Mouse (Mus musculus): ENCODE measurements around the gene Rrnad1. TPM values are rescaled to one million over a fixed set of nuclear protein-coding genes. Genes with fewer than 3 reads are reported as not detected.

The Rrnad1 gene
- polyA plus RNA-seq, 1 experiment from 2014 or later, result 14.4 TPM

DNA sequence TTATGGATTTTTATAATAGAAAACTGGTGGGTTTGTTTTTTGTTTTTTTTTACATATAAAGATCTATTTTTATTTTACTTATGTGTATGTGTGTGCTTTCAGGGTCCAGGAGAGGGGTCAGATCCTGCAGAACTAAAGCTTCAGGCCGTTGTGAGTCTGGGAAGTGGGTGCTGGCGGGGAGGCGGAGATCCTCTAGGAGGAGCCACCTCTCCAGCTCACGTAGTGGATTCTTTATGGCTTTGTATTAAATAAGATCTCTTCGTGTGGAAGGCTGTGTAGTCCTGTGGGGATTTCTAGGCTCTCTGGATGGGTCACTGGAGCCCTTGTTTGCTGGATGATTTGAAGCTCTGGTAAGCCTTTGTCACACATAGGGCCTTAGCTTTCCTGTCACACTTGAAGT, 10.1 kb upstream of the Rrnad1 start:
- no peak overlapping the region for H3K4me2 ChIP-seq (ENCODE audit: low read length)
- ATAC-seq (ENCODE audit: insufficient number of reproducible peaks, insufficient read depth, low FRiP score, low read depth), result no peak
- no peak overlapping the region for H3K27ac ChIP-seq (replicated peaks in 1 of 2; ENCODE audit: control insufficient read depth in 1 of 2, insufficient read depth in 1 of 2, low read depth in 2 of 2, low read length in 2 of 2)
- H3K27me3 ChIP-seq (ENCODE audit: control insufficient read depth, insufficient read depth, low read length), result no peaks in the 10 kb centered on the region
- peaks cover 0 to 3% of the 10 kb centered on the region in 2 experiments; a peak in 2 of 4 replicates for H3K4me1 ChIP-seq (ENCODE audit: control insufficient read depth in 2 of 2, insufficient read depth in 2 of 2, low read length in 2 of 2)
- no peaks in the 10 kb centered on the region for H3K9me3 ChIP-seq (ENCODE audit: control insufficient read depth, low read length)
- no peak overlapping the region for H3K4me3 ChIP-seq (ENCODE audit: control insufficient read depth in 1 of 2, insufficient read depth in 1 of 2, low read depth in 1 of 2, low read length in 2 of 2)
- peaks cover 76% of the 10 kb centered on the region for H3K36me3 ChIP-seq (ENCODE audit: control insufficient read depth, insufficient read depth, low read length)
- no peak overlapping the region for H3K9ac ChIP-seq (ENCODE audit: low read length)
- WGBS, result 77% methylated on average over 5 of the region's 5 CpGs

- 95% methylated on average over 2 of the region's 2 CpGs for WGBS
These were observed 5.3 kb upstream of the Rrnad1 start for GRCm38 (mm10) chr3:87935776-87936175.

DNA sequence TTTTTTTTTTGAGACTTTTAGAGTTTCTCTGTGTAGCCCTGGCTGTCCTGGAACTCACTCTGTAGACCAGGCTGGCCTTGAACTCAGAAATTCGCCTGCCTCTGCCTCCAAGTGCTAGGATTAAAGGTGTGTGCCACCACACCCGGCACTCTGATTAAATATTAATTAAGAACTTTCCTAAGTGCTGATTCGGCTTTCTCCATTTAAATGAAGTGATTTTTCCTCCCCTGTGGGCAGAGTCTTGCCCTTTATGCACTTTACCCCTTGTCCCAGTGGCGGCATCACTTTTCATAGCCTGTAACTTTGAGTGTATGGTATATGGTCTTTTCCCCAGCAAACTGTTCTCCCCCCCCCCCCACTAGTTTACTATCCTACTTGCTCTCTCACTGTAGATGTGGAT, 4.7 kb upstream of the Rrnad1 start:
- H3K9ac ChIP-seq (ENCODE audit: low read length), result no peak overlapping the region
- no peaks in the 10 kb centered on the region for H3K9me3 ChIP-seq (ENCODE audit: control insufficient read depth, low read length)
- H3K27ac ChIP-seq (replicated peaks in 1 of 2; ENCODE audit: control insufficient read depth in 1 of 2, insufficient read depth in 1 of 2, low read depth in 2 of 2, low read length in 2 of 2), result no peak overlapping the region
- H3K4me2 ChIP-seq (ENCODE audit: low read length), result no peak overlapping the region
- no peak for ATAC-seq (ENCODE audit: insufficient number of reproducible peaks, insufficient read depth, low FRiP score, low read depth)
- WGBS, result 87% methylated on average over 4 of the region's 4 CpGs
- H3K27me3 ChIP-seq (ENCODE audit: control insufficient read depth, insufficient read depth, low read length), result no peaks in the 10 kb centered on the region
- H3K36me3 ChIP-seq (ENCODE audit: control insufficient read depth, insufficient read depth, low read length), result peaks cover 84% of the 10 kb centered on the region
- no peak overlapping the region for H3K4me3 ChIP-seq (ENCODE audit: control insufficient read depth in 1 of 2, insufficient read depth in 1 of 2, low read depth in 1 of 2, low read length in 2 of 2)
- peaks cover 0 to 9% of the 10 kb centered on the region in 2 experiments; a peak in 2 of 4 replicates for H3K4me1 ChIP-seq (ENCODE audit: control insufficient read depth in 2 of 2, insufficient read depth in 2 of 2, low read length in 2 of 2)

More at GRCm38 (mm10) chr3:87935776-87936175, 5.3 kb upstream of the Rrnad1 start:
- H3K9ac ChIP-seq (ENCODE audit: low read length), result peak overlapping the region; percentile 8; the same call in 1 of the 2 replicates
- no peak overlapping the region for H3K4me2 ChIP-seq (ENCODE audit: low read length)
- H3K4me1 ChIP-seq (ENCODE audit: control insufficient read depth in 2 of 2, insufficient read depth in 2 of 2, low read length in 2 of 2), result peaks cover 0 to 9% of the 10 kb centered on the region in 2 experiments; a peak in 2 of 4 replicates
- no peaks in the 10 kb centered on the region for H3K27me3 ChIP-seq (ENCODE audit: control insufficient read depth, insufficient read depth, low read length)
- H3K4me3 ChIP-seq (ENCODE audit: control insufficient read depth in 1 of 2, insufficient read depth in 1 of 2, low read depth in 1 of 2, low read length in 2 of 2), result no peak overlapping the region
- H3K27ac ChIP-seq (replicated peaks in 1 of 2; ENCODE audit: control insufficient read depth in 1 of 2, insufficient read depth in 1 of 2, low read depth in 2 of 2, low read length in 2 of 2), result no peak overlapping the region
- H3K9me3 ChIP-seq (ENCODE audit: control insufficient read depth, low read length), result no peaks in the 10 kb centered on the region
- H3K36me3 ChIP-seq (ENCODE audit: control insufficient read depth, insufficient read depth, low read length), result peaks cover 89% of the 10 kb centered on the region
- no peak for ATAC-seq (ENCODE audit: insufficient number of reproducible peaks, insufficient read depth, low FRiP score, low read depth)

GRCm38 (mm10) chr3:87934501-87934900, 4.0 kb upstream of the Rrnad1 start:
- no peak overlapping the region for H3K9ac ChIP-seq (ENCODE audit: low read length)
- no peak overlapping the region for H3K4me3 ChIP-seq (ENCODE audit: control insufficient read depth in 1 of 2, insufficient read depth in 1 of 2, low read depth in 1 of 2, low read length in 2 of 2)
- 53% methylated on average over 4 of the region's 4 CpGs for WGBS
- H3K36me3 ChIP-seq (ENCODE audit: control insufficient read depth, insufficient read depth, low read length), result peaks cover 76% of the 10 kb centered on the region
- H3K9me3 ChIP-seq (ENCODE audit: control insufficient read depth, low read length), result no peaks in the 10 kb centered on the region
- peaks cover 0 to 9% of the 10 kb centered on the region in 2 experiments; a peak in 2 of 4 replicates for H3K4me1 ChIP-seq (ENCODE audit: control insufficient read depth in 2 of 2, insufficient read depth in 2 of 2, low read length in 2 of 2)
- H3K4me2 ChIP-seq (ENCODE audit: low read length), result no peak overlapping the region
- no peak for ATAC-seq (ENCODE audit: insufficient number of reproducible peaks, insufficient read depth, low FRiP score, low read depth)
- no peaks in the 10 kb centered on the region for H3K27me3 ChIP-seq (ENCODE audit: control insufficient read depth, insufficient read depth, low read length)
- no peak overlapping the region for H3K27ac ChIP-seq (replicated peaks in 1 of 2; ENCODE audit: control insufficient read depth in 1 of 2, insufficient read depth in 1 of 2, low read depth in 2 of 2, low read length in 2 of 2)

DNA sequence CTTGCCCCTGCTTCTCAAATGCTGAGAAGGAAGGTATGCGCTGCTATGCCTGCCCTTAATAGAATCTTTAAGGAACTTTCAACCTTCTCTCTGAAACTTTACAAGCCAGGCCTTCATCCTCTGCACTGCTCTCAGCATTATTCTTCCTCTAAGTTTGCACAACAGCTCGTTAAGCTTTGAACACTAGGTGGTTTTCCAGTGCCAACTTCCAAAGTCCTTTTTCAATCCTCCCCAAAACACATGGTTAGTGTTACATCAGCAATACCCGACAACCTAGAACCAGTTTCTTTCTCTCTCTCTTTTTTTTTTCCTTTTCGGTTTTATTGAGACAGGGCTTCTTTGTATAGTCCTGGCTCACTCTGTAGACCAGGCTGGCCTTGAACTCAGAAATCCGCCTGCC, 3.5 kb upstream of the Rrnad1 start:
- no peak overlapping the region for H3K4me3 ChIP-seq (ENCODE audit: control insufficient read depth in 1 of 2, insufficient read depth in 1 of 2, low read depth in 1 of 2, low read length in 2 of 2)
- H3K4me1 ChIP-seq (ENCODE audit: control insufficient read depth in 2 of 2, insufficient read depth in 2 of 2, low read length in 2 of 2), result peaks cover 3 to 14% of the 10 kb centered on the region in 2 experiments; a peak in 3 of 4 replicates
- H3K27me3 ChIP-seq (ENCODE audit: control insufficient read depth, insufficient read depth, low read length), result no peaks in the 10 kb centered on the region
- H3K9ac ChIP-seq (ENCODE audit: low read length), result no peak overlapping the region
- peaks cover 72% of the 10 kb centered on the region for H3K36me3 ChIP-seq (ENCODE audit: control insufficient read depth, insufficient read depth, low read length)
- H3K9me3 ChIP-seq (ENCODE audit: control insufficient read depth, low read length), result no peaks in the 10 kb centered on the region
- no peak overlapping the region for H3K27ac ChIP-seq (replicated peaks in 1 of 2; ENCODE audit: control insufficient read depth in 1 of 2, insufficient read depth in 1 of 2, low read depth in 2 of 2, low read length in 2 of 2)
- H3K4me2 ChIP-seq (ENCODE audit: low read length), result no peak overlapping the region
- no peak for ATAC-seq (ENCODE audit: insufficient number of reproducible peaks, insufficient read depth, low FRiP score, low read depth)
- 85% methylated on average over 5 of the region's 5 CpGs for WGBS

DNA sequence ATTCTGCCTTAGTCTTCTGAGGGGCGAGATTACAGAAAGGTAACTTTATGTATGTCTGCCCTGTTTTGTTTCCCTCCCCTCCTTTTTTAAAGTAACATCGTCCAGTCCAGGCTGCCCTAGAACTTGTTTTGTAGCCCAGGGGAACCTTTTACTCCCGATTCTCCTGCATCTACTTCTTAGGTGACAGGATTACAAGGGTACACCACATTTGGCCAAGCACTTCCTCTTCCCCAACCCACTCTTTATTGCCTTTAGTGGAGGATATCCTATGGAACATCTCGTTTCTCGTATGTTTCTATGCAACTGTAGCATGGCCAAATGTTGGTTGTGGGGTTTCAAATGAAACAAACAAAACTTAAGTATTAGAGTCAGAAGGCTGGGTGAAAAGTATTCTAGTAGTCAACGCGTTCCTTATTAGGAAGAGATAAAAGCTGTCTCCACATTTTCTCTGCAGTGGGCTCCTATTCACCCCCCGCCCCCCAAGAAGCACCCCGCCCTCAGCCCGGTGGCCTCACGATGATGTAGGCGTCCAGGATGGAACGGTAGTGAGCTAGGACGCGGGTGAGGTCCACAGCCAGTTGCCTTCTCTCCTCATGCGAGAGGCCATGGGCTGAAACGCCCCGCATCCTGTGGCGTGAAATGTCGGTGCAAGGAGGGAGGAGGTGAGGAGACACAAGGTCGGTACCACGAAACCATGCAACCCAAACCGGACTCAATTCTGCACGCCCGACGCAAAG, 1.0 kb downstream of the Rrnad1 start:
- Histone ChIP-seq H3K4me2 (ENCODE audit: low read length) (peak overlapping the region; percentile 78), H3K4me1 (ENCODE audit: control insufficient read depth in 2 of 2, insufficient read depth in 2 of 2, low read length in 2 of 2) (peaks cover 3 to 13% of the 10 kb centered on the region in 2 experiments; a peak in 3 of 4 replicates), H3K9me3 (ENCODE audit: control insufficient read depth, low read length) (no peaks in the 10 kb centered on the region), H3K4me3 (ENCODE audit: control insufficient read depth in 1 of 2, insufficient read depth in 1 of 2, low read depth in 1 of 2, low read length in 2 of 2) (peak overlapping the region; percentile 82 to 97), H3K9ac (ENCODE audit: low read length) (peak overlapping the region; percentile 96), H3K36me3 (ENCODE audit: control insufficient read depth, insufficient read depth, low read length) (peaks cover 63% of the 10 kb centered on the region), H3K27ac (replicated peaks in 1 of 2; ENCODE audit: control insufficient read depth in 1 of 2, insufficient read depth in 1 of 2, low read depth in 2 of 2, low read length in 2 of 2) (peak overlapping the region; percentile 72 to 85), H3K27me3 (ENCODE audit: control insufficient read depth, insufficient read depth, low read length) (no peaks in the 10 kb centered on the region)
- 0 out of 2 replicates have a peak, but pooled peaks have one; percentile 14 for ATAC-seq (ENCODE audit: insufficient number of reproducible peaks, insufficient read depth, low FRiP score, low read depth)
- 6% methylated on average over 26 of the region's 26 CpGs for WGBS

DNA sequence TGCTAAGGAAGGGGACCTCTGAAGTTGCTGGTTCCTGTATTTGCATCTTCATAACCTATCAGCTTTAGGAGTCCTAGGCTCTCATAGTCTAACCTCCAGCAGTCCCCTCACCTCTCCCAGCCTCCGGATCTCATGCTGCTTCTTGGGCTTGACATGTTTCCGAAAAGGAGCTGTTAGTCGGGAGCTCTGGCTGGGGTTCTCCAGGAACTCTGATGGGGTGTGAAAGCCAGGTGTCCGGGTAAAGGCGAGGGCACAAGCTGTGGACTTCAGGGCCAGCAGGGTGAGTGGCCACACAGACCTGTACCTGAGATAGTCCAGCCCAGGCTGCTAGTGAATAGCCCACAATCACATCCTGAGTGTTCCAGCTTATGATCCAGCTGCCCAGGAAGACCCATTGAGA, 3.1 kb downstream of the Rrnad1 start:
- no peak for ATAC-seq (ENCODE audit: insufficient number of reproducible peaks, insufficient read depth, low FRiP score, low read depth)
- Histone ChIP-seq H3K36me3 (ENCODE audit: control insufficient read depth, insufficient read depth, low read length) (peaks cover 64% of the 10 kb centered on the region), H3K4me2 (ENCODE audit: low read length) (no peak overlapping the region)

More for the DNA sequence above, 3.1 kb downstream of the Rrnad1 start:
- H3K4me1 ChIP-seq (ENCODE audit: control insufficient read depth in 2 of 2, insufficient read depth in 2 of 2, low read length in 2 of 2), result peaks cover 3 to 13% of the 10 kb centered on the region in 2 experiments; a peak in 3 of 4 replicates
- WGBS, result 89% methylated on average over 5 of the region's 5 CpGs
- no peak overlapping the region for H3K27ac ChIP-seq (replicated peaks in 1 of 2; ENCODE audit: control insufficient read depth in 1 of 2, insufficient read depth in 1 of 2, low read depth in 2 of 2, low read length in 2 of 2)
- no peak overlapping the region for H3K9ac ChIP-seq (ENCODE audit: low read length)
- H3K4me3 ChIP-seq (ENCODE audit: control insufficient read depth in 1 of 2, insufficient read depth in 1 of 2, low read depth in 1 of 2, low read length in 2 of 2), result no peak overlapping the region
- H3K9me3 ChIP-seq (ENCODE audit: control insufficient read depth, low read length), result no peaks in the 10 kb centered on the region
- no peaks in the 10 kb centered on the region for H3K27me3 ChIP-seq (ENCODE audit: control insufficient read depth, insufficient read depth, low read length)
